Mouse (Mus musculus): Measurements from ENCODE around the gene Hip1.

DNA sequence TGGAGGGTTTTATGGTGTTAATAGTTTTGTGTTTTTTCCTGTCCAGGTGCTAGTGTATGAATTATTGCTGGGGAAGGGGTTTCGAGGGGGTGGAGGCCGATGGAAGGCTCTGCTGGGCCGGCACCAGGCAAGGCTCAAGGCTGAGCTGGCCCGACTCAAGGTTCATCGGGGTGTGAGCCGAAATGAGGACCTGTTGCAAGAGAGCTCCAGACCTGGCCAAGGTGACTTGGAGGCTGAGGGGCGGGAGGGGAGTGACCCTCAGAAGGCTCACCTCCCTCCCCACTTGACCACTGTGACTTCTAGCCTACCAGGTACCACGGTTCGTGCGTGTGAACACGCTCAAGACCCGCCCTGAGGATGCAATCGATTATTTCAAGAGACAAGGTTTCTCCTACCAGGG, 173.7 kb downstream of the Hip1 start:
- TF ChIP-seq CTCF (IDR thresholded peaks at IDR 0.05; ENCODE audit: low read depth) (no peak), EP300 (IDR thresholded peaks at IDR 0.05; ENCODE audit: low read depth) (no peak)

Measured in heart, postnatal 0 days (tissue).